Mouse (Mus musculus) midbrain, embryonic 14.5 days (tissue): ENCODE measurements around the gene Scd4. TPM values are rescaled to one million over a fixed set of nuclear protein-coding genes. Genes with fewer than 3 reads are reported as not detected.
"Not testable (repeated sequence)": the region's sequence is repeated elsewhere in the genome, so short reads cannot be mapped to it uniquely, and the experiment has no call there.

Experiments used
- ATAC-seq: fragments of 200-750 bp; cut with Nextera tagmentation; 2 replicates; pipeline ENCODE4 v1.8.0; 2017; ENCODE audit warnings: moderate number of reproducible peaks, moderate library complexity; ENCODE audit not compliant: low FRiP score, low TSS enrichment
- DNase-seq: peaks from one replicate; pipeline ENCODE4 v3.0.0-alpha.2; 2015
- H3K27ac ChIP-seq: fragments of 300-500 bp; sonication (generic); replicated peaks from 2 replicates; pipeline ENCODE4 v1.5.1; 2014; ENCODE audit warnings: mild to moderate bottlenecking, low read depth, low read length, moderate library complexity
- H3K27me3 ChIP-seq: fragments of 300-500 bp; sonication (generic); 2 replicates; pipeline ENCODE4 v1.6.1; 2014; ENCODE audit warnings: low read length, control low read depth, mixed read lengths; ENCODE audit not compliant: control insufficient read depth, insufficient read depth
- H3K36me3 ChIP-seq: fragments of 300-500 bp; sonication (generic); 2 replicates; pipeline ENCODE4 v1.6.1; 2014; ENCODE audit warnings: low read length, control low read depth; ENCODE audit not compliant: control insufficient read depth, insufficient read depth
- H3K4me1 ChIP-seq: fragments of 300-500 bp; sonication (generic); 2 replicates; pipeline ENCODE4 v1.6.1; 2014; ENCODE audit warnings: mild to moderate bottlenecking, antibody characterized with exemption, low read length, control low read depth; ENCODE audit not compliant: control insufficient read depth, insufficient read depth
- H3K4me2 ChIP-seq: fragments of 300-500 bp; sonication (generic); 2 replicates; pipeline ENCODE4 v1.6.1; 2014; ENCODE audit warnings: mild to moderate bottlenecking, low read length, moderate library complexity
- H3K4me3 ChIP-seq: fragments of 300-500 bp; sonication (generic); replicated peaks from 2 replicates; pipeline ENCODE4 v1.5.1; 2014; ENCODE audit warnings: low read depth, low read length
- H3K9ac ChIP-seq: fragments of 300-500 bp; sonication (generic); replicated peaks from 2 replicates; pipeline ENCODE4 v1.6.1; 2014; ENCODE audit warnings: mild to moderate bottlenecking, low read length, moderate library complexity
- H3K9me3 ChIP-seq: fragments of 300-500 bp; sonication (generic); 2 replicates; pipeline ENCODE4 v1.6.1; 2016; ENCODE audit warnings: low read length, control low read depth, mixed read lengths; ENCODE audit not compliant: control insufficient read depth
- WGBS: fragments of 180-500 bp; shearing (Covaris S2); extraction: QIAGEN DNeasy Blood & Tissue Kit; methylation state at CpG from one replicate; pipeline ENCODE4 v1.1.7; 2014; 5-methylcytosine and 5-hydroxymethylcytosine counted together
- polyA plus RNA-seq: library from polyadenylated mRNA; unstranded; fragments of >200 nt; fragmentation: Nextera tagmentation; extraction: Ambion mirVana; gene quantifications from 2 replicates; pipeline ENCODE4 v1.2.1, GENCODE M21; 2014

Gene Scd4
- polyA plus RNA-seq, 1 experiment from 2014 or later: 0.11 TPM

GRCm38 (mm10) chr19:44318545-44318944 lies 14.3 kb upstream of the Scd4 start:
- no peak overlapping the region for H3K4me2 ChIP-seq
- H3K4me3 ChIP-seq: no peak overlapping the region
- no peak for ATAC-seq
- no peak for DNase-seq
- no peaks in the 10 kb centered on the region for H3K36me3 ChIP-seq
- H3K9ac ChIP-seq: no peak overlapping the region
- H3K4me1 ChIP-seq: peaks cover 7% of the 10 kb centered on the region; the same call in 1 of the 2 replicates
- no peaks in the 10 kb centered on the region for H3K27me3 ChIP-seq
- H3K9me3 ChIP-seq: no peaks in the 10 kb centered on the region
- H3K27ac ChIP-seq: no peak overlapping the region

GRCm38 (mm10) chr19:44320316-44320715 lies 12.6 kb upstream of the Scd4 start:
- no peak overlapping the region for H3K9ac ChIP-seq
- no peak overlapping the region for H3K4me2 ChIP-seq
- no peak for ATAC-seq

GRCm38 (mm10) chr19:44321201-44321600 lies 11.7 kb upstream of the Scd4 start:
- ATAC-seq: no peak
- H3K4me2 ChIP-seq: no peak overlapping the region
- no peak for DNase-seq
- no peaks in the 10 kb centered on the region for H3K27me3 ChIP-seq
- H3K9me3 ChIP-seq: no peaks in the 10 kb centered on the region
- H3K4me3 ChIP-seq: no peak overlapping the region
- H3K27ac ChIP-seq: no peak overlapping the region
- no peak overlapping the region for H3K9ac ChIP-seq
- 82% methylated on average over 4 of the region's 4 CpGs for WGBS
- no peaks in the 10 kb centered on the region for H3K36me3 ChIP-seq
- H3K4me1 ChIP-seq: no peaks in the 10 kb centered on the region

More at GRCm38 (mm10) chr19:44320316-44320715, 12.6 kb upstream of the Scd4 start:
- H3K9me3 ChIP-seq: no peaks in the 10 kb centered on the region
- H3K36me3 ChIP-seq: no peaks in the 10 kb centered on the region
- no peak overlapping the region for H3K27ac ChIP-seq
- H3K27me3 ChIP-seq: no peaks in the 10 kb centered on the region
- H3K4me1 ChIP-seq: no peaks in the 10 kb centered on the region; the same call in 1 of the 2 replicates
- WGBS: 80% methylated on average over 3 of the region's 3 CpGs
- DNase-seq: no peak
- H3K4me3 ChIP-seq: no peak overlapping the region

- Histone ChIP-seq H3K9ac (no peak overlapping the region), H3K27ac (no peak overlapping the region), H3K9me3 (no peaks in the 10 kb centered on the region), H3K4me3 (no peak overlapping the region), H3K4me1 (no peaks in the 10 kb centered on the region), H3K36me3 (no peaks in the 10 kb centered on the region), H3K4me2 (no peak overlapping the region), H3K27me3 (no peaks in the 10 kb centered on the region)
- 76% methylated on average over 2 of the region's 2 CpGs for WGBS
- DNase-seq (no peak), ATAC-seq (no peak)
Measured at GRCm38 (mm10) chr19:44321631-44322030, 11.3 kb upstream of the Scd4 start.

GRCm38 (mm10) chr19:44329566-44329965 lies 3.3 kb upstream of the Scd4 start:
- no peak overlapping the region for H3K27ac ChIP-seq
- WGBS: 90% methylated on average over 2 of the region's 2 CpGs
- H3K4me3 ChIP-seq: no peak overlapping the region
- no peak overlapping the region for H3K9ac ChIP-seq
- H3K9me3 ChIP-seq: no peaks in the 10 kb centered on the region
- no peak for ATAC-seq
- no peak for DNase-seq
- no peaks in the 10 kb centered on the region for H3K36me3 ChIP-seq
- no peaks in the 10 kb centered on the region for H3K4me1 ChIP-seq
- no peaks in the 10 kb centered on the region for H3K27me3 ChIP-seq
- H3K4me2 ChIP-seq: no peak overlapping the region

- H3K27me3 ChIP-seq, H3K9ac ChIP-seq, ATAC-seq, DNase-seq, H3K4me2 ChIP-seq, H3K4me1 ChIP-seq, H3K36me3 ChIP-seq, H3K4me3 ChIP-seq, H3K9me3 ChIP-seq, H3K27ac ChIP-seq: not testable (repeated sequence)
- 96% methylated on average over 1 of the region's 1 CpGs for WGBS
Measured at GRCm38 (mm10) chr19:44331128-44331527, 1.8 kb upstream of the Scd4 start.

GRCm38 (mm10) chr19:44331911-44332310 lies 981 bp upstream of the Scd4 start:
- H3K9me3 ChIP-seq: no peaks in the 10 kb centered on the region
- DNase-seq (no peak), ATAC-seq (no peak)
- no peaks in the 10 kb centered on the region for H3K36me3 ChIP-seq
- H3K4me1 ChIP-seq: no peaks in the 10 kb centered on the region
- H3K4me2 ChIP-seq: no peak overlapping the region
- no peak overlapping the region for H3K4me3 ChIP-seq
- H3K9ac ChIP-seq: no peak overlapping the region
- H3K27ac ChIP-seq: no peak overlapping the region
- no peaks in the 10 kb centered on the region for H3K27me3 ChIP-seq
- 85% methylated on average over 5 of the region's 5 CpGs for WGBS

- no peak overlapping the region for H3K27ac ChIP-seq
- no peak overlapping the region for H3K9ac ChIP-seq
- ATAC-seq (no peak), DNase-seq (no peak)
- no peaks in the 10 kb centered on the region for H3K4me1 ChIP-seq
- H3K4me2 ChIP-seq: no peak overlapping the region
- H3K4me3 ChIP-seq: no peak overlapping the region
- H3K9me3 ChIP-seq: no peaks in the 10 kb centered on the region
- no peaks in the 10 kb centered on the region for H3K27me3 ChIP-seq
- WGBS: 85% methylated on average over 8 of the region's 8 CpGs
- no peaks in the 10 kb centered on the region for H3K36me3 ChIP-seq
Measured at GRCm38 (mm10) chr19:44332326-44332725, 566 bp upstream of the Scd4 start.

GRCm38 (mm10) chr19:44333991-44334390 lies 1.1 kb downstream of the Scd4 start:
- H3K4me2 ChIP-seq: no peak overlapping the region
- ATAC-seq (no peak), DNase-seq (no peak)
- no peaks in the 10 kb centered on the region for H3K4me1 ChIP-seq
- no peak overlapping the region for H3K27ac ChIP-seq
- no peaks in the 10 kb centered on the region for H3K36me3 ChIP-seq
- no peaks in the 10 kb centered on the region for H3K9me3 ChIP-seq
- no peaks in the 10 kb centered on the region for H3K27me3 ChIP-seq
- H3K4me3 ChIP-seq: no peak overlapping the region
- H3K9ac ChIP-seq: no peak overlapping the region
- 89% methylated on average over 9 of the region's 9 CpGs for WGBS
